Mouse (Mus musculus): ENCODE results near the gene Rnf34.

GRCm38 (mm10) chr5:122880241-122880980 is 30.6 kb downstream of the Rnf34 start:
- no peak for TF ChIP-seq CTCF (IDR thresholded peaks at IDR 0.05)
- no peak for TF ChIP-seq EP300 (IDR thresholded peaks at IDR 0.05)

All from lung, postnatal 0 days (tissue).